ENCODE assay signal across 8 mouse cellular contexts in the genomic region with DNA sequence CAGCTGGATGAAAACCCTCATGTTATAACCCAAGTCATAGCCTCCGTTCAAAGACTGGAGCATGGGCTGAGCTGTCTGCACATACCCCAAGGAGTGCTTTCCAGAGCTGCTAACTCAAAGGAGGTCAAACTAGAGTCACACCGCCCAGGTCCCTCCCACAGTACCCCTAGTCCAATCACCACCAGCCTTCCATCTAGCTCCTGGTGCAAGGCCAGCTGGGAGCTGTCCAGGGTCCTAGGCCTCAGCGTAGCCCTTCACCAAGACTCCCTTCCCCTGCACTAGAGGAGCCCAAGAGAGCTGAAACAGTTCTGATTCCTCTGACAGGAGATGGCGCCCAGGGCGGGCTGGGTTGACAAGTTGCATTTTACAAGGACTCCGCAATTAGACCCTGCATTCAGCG. TPM values are rescaled to one million over a fixed set of nuclear protein-coding genes. Genes with fewer than 3 reads are reported as not detected.
DNase-seq lines count a peak whose midpoint lies in the region; ATAC-seq and TF ChIP-seq lines count a peak whose summit lies in the region.

No protein-coding gene starts in this region.

- no peaks in the 10 kb centered on the region for H3K9me3 ChIP-seq in forebrain, embryonic 11.5 days (ENCODE audit: control insufficient read depth, low read length)
- H3K9me3 ChIP-seq in heart, postnatal 0 days (replicated peaks; ENCODE audit: control insufficient read depth, low read length) = no peaks in the 10 kb centered on the region

- peak; percentile 99 for DNase-seq in ZHBTc4 (ENCODE audit: low read depth, low spot score)
- peak; percentile 85 for DNase-seq in forebrain, embryonic 11.5 days (ENCODE audit: low spot score)
- DNase-seq in heart, postnatal 0 days (ENCODE audit: low spot score) = peak; percentile 82
- DNase-seq in kidney, postnatal 10 days = peak; percentile 94
- peak; percentile 87 for DNase-seq in lung, postnatal 10 days
- DNase-seq in skeletal muscle tissue, adult 2 months (ENCODE audit: low read depth, low spot score) = peak; percentile 3

- H3K27me3 ChIP-seq in C2C12 (ENCODE audit: control insufficient read depth, insufficient read depth, insufficient read length) = peaks cover 1% of the 10 kb centered on the region
- no peaks in the 10 kb centered on the region for H3K27me3 ChIP-seq in forebrain, embryonic 11.5 days (ENCODE audit: control insufficient read depth, insufficient read depth, low read length)
- 0 out of 2 replicates have a peak, but pooled peaks cover 2% of the 10 kb centered on the region for H3K27me3 ChIP-seq in heart, postnatal 0 days (ENCODE audit: control insufficient read depth, insufficient read depth, low read length)

- H3ac ChIP-seq in C2C12 (ENCODE audit: control insufficient read depth, insufficient read length, low read depth) = no peak overlapping the region

- 5% methylated on average over 7 of the region's 7 CpGs for WGBS in forebrain, embryonic 11.5 days
- WGBS in heart, postnatal 0 days = 3% methylated on average over 7 of the region's 7 CpGs

- H3K9ac ChIP-seq in forebrain, embryonic 11.5 days (ENCODE audit: low read length) = no peak overlapping the region
- H3K9ac ChIP-seq in heart, postnatal 0 days (replicated peaks; ENCODE audit: low read depth, low read length) = no peak overlapping the region

- no peak overlapping the region for H3K4me3 ChIP-seq in C2C12 (ENCODE audit: insufficient read depth, poor library complexity, severe bottlenecking)
- H3K4me3 ChIP-seq in forebrain, embryonic 11.5 days (ENCODE audit: low read depth, low read length) = no peak overlapping the region
- no peak overlapping the region for H3K4me3 ChIP-seq in heart, postnatal 0 days (ENCODE audit: low read depth, low read length)

- ATAC-seq in forebrain, embryonic 11.5 days (replicated peaks; ENCODE audit: low FRiP score) = no peak; the same call in 1 of the 2 replicates
- peak; percentile 86 for ATAC-seq in heart, postnatal 0 days (ENCODE audit: insufficient read depth, low read depth)
- no peak for ATAC-seq in CD4-positive, CD25-positive, alpha-beta regulatory T cell, adult 4 months

- H3K4me1 ChIP-seq in forebrain, embryonic 11.5 days (replicated peaks; ENCODE audit: control insufficient read depth, insufficient read depth, low read length) = no peaks in the 10 kb centered on the region
- no peaks in the 10 kb centered on the region for H3K4me1 ChIP-seq in heart, postnatal 0 days (ENCODE audit: control insufficient read depth, insufficient read depth)

- no peaks in the 10 kb centered on the region for H3K36me3 ChIP-seq in C2C12 (ENCODE audit: control insufficient read depth, insufficient read depth)
- no peaks in the 10 kb centered on the region for H3K36me3 ChIP-seq in forebrain, embryonic 11.5 days (ENCODE audit: control insufficient read depth, insufficient read depth, low read length)
- no peaks in the 10 kb centered on the region for H3K36me3 ChIP-seq in heart, postnatal 0 days (replicated peaks; ENCODE audit: control insufficient read depth, insufficient read depth, low read length)

- H3K27ac ChIP-seq in forebrain, embryonic 11.5 days (ENCODE audit: low read depth, low read length) = no peak overlapping the region
- no peak overlapping the region for H3K27ac ChIP-seq in heart, postnatal 0 days (ENCODE audit: low read depth)

- H3K79me3 ChIP-seq in C2C12 (ENCODE audit: low read depth) = no peaks in the 10 kb centered on the region

- H3K79me2 ChIP-seq in C2C12 (ENCODE audit: control insufficient read depth, insufficient read depth) = no peaks in the 10 kb centered on the region

- no peak for TF ChIP-seq CTCF in C2C12 (IDR thresholded peaks at IDR 0.05; ENCODE audit: control insufficient read depth, insufficient read depth, insufficient read length)
- no peak for TF ChIP-seq CTCF in heart, postnatal 0 days (IDR thresholded peaks at IDR 0.05; ENCODE audit: low read depth)

- TF ChIP-seq EP300 in heart, postnatal 0 days (IDR thresholded peaks at IDR 0.05; ENCODE audit: low read depth) = no peak

- no peak overlapping the region for H3K4me2 ChIP-seq in forebrain, embryonic 11.5 days (ENCODE audit: low read depth, low read length, severe bottlenecking)
- no peak overlapping the region for H3K4me2 ChIP-seq in heart, postnatal 0 days (ENCODE audit: low read depth, low read length)

TF ChIP-seq in C2C12, 6 proteins besides CTCF, POLR2A, EP300 and RAD21:
- TF ChIP-seq MAX (IDR thresholded peaks at IDR 0.05) = peak; percentile 26
- TF ChIP-seq MYOD1 (IDR thresholded peaks at IDR 0.05; ENCODE audit: control insufficient read depth, insufficient read length, low read depth) = no peak

RNA-seq across cellular contexts. Expression of a gene that starts 18.0 kb away (rescaled TPM):
- polyA plus RNA-seq in C2C12 (2012; fragmentation: generic; extraction: Trizol) = not detected
- 0.24 TPM in 1 of 2 replicates, not detected in the other for polyA plus RNA-seq in forebrain, embryonic 11.5 days (2014; fragmentation: Nextera tagmentation; extraction: Ambion mirVana)
- not detected in 2 replicates for total RNA-seq in heart, postnatal 0 days (2014; rRNA removed; ENCODE audit: low replicate concordance)
- not detected in 2 replicates for polyA plus RNA-seq in heart, postnatal 0 days (2015; fragmentation: Nextera tagmentation; extraction: Ambion mirVana)
- polyA plus RNA-seq in CD4-positive, CD25-positive, alpha-beta regulatory T cell, adult 4 months (2017; shearing (Covaris generic)) = not detected

Comparison
In these comparisons a context has a peak if more than half of its experiments do, and no peak if none do; other contexts are left out.
1. DNase-seq: peak in every context shown above with its lines; median percentile 99 in ZHBTc4; 94 in kidney, postnatal 10 days; 87 in lung, postnatal 10 days; 85 in forebrain, embryonic 11.5 days; 82 in heart, postnatal 0 days; 3 in skeletal muscle tissue, adult 2 months.